In the genomic region with DNA sequence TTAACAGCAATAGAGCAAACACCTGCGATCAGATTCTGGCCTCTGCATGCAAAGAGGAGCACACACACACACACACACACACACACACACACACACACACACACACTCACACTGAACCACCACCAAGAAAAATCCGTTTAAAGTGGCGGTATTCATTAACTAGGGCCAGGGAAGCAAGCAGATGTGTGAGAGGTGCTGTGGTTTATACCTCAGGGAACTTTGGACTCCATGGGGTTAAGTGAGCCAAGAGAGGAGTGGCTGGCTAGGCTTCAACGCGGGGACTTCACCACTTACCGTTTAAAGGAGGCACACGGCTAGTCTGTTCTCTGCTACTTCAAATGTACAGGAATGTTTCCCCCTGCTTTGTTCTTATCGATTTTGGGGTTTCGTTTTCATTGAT, we compare ENCODE assay signal across 9 mouse cellular contexts. TPM values are rescaled to one million over a fixed set of nuclear protein-coding genes. Genes with fewer than 3 reads are reported as not detected.
DNase-seq lines count a peak whose midpoint lies in the region; ATAC-seq and TF ChIP-seq lines count a peak whose summit lies in the region.
"Had no signal": no experiment of that assay in that cellular context is flagged by ENCODE, and none has a peak within 500 bp of the region (broad histone marks: within the 10 kb centered on the region; RNA-seq: fewer than 3 reads in every experiment).

No protein-coding gene starts in this region.

- ATAC-seq in kidney, embryonic 16.5 days (ENCODE audit: low FRiP score, low TSS enrichment) = no peak
- ATAC-seq in liver, postnatal 0 days = peak; percentile 77
- ATAC-seq: midbrain, embryonic 15.5 days had no signal

- no peaks in the 10 kb centered on the region for H3K9me3 ChIP-seq in kidney, embryonic 16.5 days (ENCODE audit: low read length)
- no peaks in the 10 kb centered on the region for H3K9me3 ChIP-seq in liver, postnatal 0 days (ENCODE audit: low read length)
- H3K9me3 ChIP-seq: midbrain, embryonic 15.5 days had no signal

- peak overlapping the region; percentile 32 for H3K4me2 ChIP-seq in kidney, embryonic 16.5 days (replicated peaks; ENCODE audit: low read depth, low read length)
- H3K4me2 ChIP-seq in liver, postnatal 0 days (ENCODE audit: low read depth, low read length) = 0 out of 2 replicates have a peak overlapping the region, but pooled peaks have one; percentile 22
- H3K4me2 ChIP-seq: midbrain, embryonic 15.5 days had no signal

- no peak for TF ChIP-seq CTCF in liver, postnatal 0 days (IDR thresholded peaks at IDR 0.05; ENCODE audit: low read depth)

- H3K4me3 ChIP-seq in kidney, embryonic 16.5 days (ENCODE audit: low read length) = 0 out of 2 replicates have a peak overlapping the region, but pooled peaks have one; percentile 8
- H3K4me3 ChIP-seq in liver, postnatal 0 days (ENCODE audit: low read depth, low read length) = no peak overlapping the region
- H3K4me3 ChIP-seq: midbrain, embryonic 15.5 days had no signal

- peak overlapping the region; percentile 30; the same call in 1 of the 2 replicates for H3K9ac ChIP-seq in kidney, embryonic 16.5 days (replicated peaks; ENCODE audit: low read length)
- no peak overlapping the region for H3K9ac ChIP-seq in liver, postnatal 0 days (replicated peaks)
- H3K9ac ChIP-seq: midbrain, embryonic 15.5 days had no signal

- H3K4me1 ChIP-seq in kidney, embryonic 16.5 days (ENCODE audit: insufficient read depth, low read length) = peaks cover 40% of the 10 kb centered on the region
- peaks cover 10% of the 10 kb centered on the region; the same call in 1 of the 2 replicates for H3K4me1 ChIP-seq in liver, postnatal 0 days (ENCODE audit: insufficient read depth)

- no peak for TF ChIP-seq EP300 in liver, postnatal 0 days (IDR thresholded peaks at IDR 0.05; ENCODE audit: low read depth)

- DNase-seq in 3T3-L1 (ENCODE audit: low read depth, low spot score) (peak; percentile 15), ZHBTc4 (ENCODE audit: low read depth, low spot score) (peak; percentile 42)
- DNase-seq in liver, postnatal 0 days = peak; percentile 67
- no peak for DNase-seq in testis, postnatal 14 days (ENCODE audit: low spot score)
- no peak for DNase-seq in frontal cortex, postnatal 25 days (ENCODE audit: low spot score in 2 of 2)
- DNase-seq in right cerebral cortex, adult 18-20 months = no peak
- no peak for DNase-seq in thymus, postnatal 10 days (ENCODE audit: low spot score in 2 of 2)

- 16% methylated on average over 9 of the region's 9 CpGs for WGBS in kidney, embryonic 16.5 days
- WGBS in liver, postnatal 0 days (ENCODE audit: insufficient replicate concordance) = 22% methylated on average over 9 of the region's 9 CpGs

- H3K27me3 ChIP-seq in kidney, embryonic 16.5 days (ENCODE audit: insufficient read depth, low read length) = no peaks in the 10 kb centered on the region
- peaks cover 30% of the 10 kb centered on the region for H3K27me3 ChIP-seq in liver, postnatal 0 days (ENCODE audit: insufficient read depth, low read length)

- no peaks in the 10 kb centered on the region for H3K36me3 ChIP-seq in kidney, embryonic 16.5 days (ENCODE audit: insufficient read depth, low read length)
- H3K36me3 ChIP-seq in liver, postnatal 0 days (replicated peaks; ENCODE audit: insufficient read depth, low read length) = no peaks in the 10 kb centered on the region
- H3K36me3 ChIP-seq: midbrain, embryonic 15.5 days had no signal

- H3K27ac ChIP-seq in kidney, embryonic 16.5 days (ENCODE audit: low read length) = peak overlapping the region; percentile 74
- H3K27ac ChIP-seq in liver, postnatal 0 days (ENCODE audit: low read depth) = peak overlapping the region; percentile 85; the same call in 1 of the 2 replicates
- H3K27ac ChIP-seq: midbrain, embryonic 15.5 days had no signal

RNA-seq across cellular contexts. Expression of a gene that starts 4.1 kb away (rescaled TPM):
- polyA plus RNA-seq in kidney, embryonic 16.5 days (2015; fragmentation: Nextera tagmentation; extraction: Ambion mirVana) = 53.7 and 55.3 TPM in 2 replicates
- polyA plus RNA-seq in liver, postnatal 0 days (2015; fragmentation: Nextera tagmentation; extraction: Ambion mirVana) = 5.7 and 5.9 TPM in 2 replicates

RNA-seq across cellular contexts. Expression of a gene that starts 12.4 kb away (rescaled TPM):
- polyA plus RNA-seq in kidney, embryonic 16.5 days (2015; fragmentation: Nextera tagmentation; extraction: Ambion mirVana) = 16.3 and 16.6 TPM in 2 replicates
- polyA plus RNA-seq in liver, postnatal 0 days (2015; fragmentation: Nextera tagmentation; extraction: Ambion mirVana) = 2.9 and 3.2 TPM in 2 replicates

RNA-seq across cellular contexts. Expression of a gene that starts 31.6 kb away (rescaled TPM):
- 90.1 and 102 TPM in 2 replicates for polyA plus RNA-seq in kidney, embryonic 16.5 days (2015; fragmentation: Nextera tagmentation; extraction: Ambion mirVana)
- polyA plus RNA-seq in liver, postnatal 0 days (2015; fragmentation: Nextera tagmentation; extraction: Ambion mirVana) = 7.5 and 9.2 TPM in 2 replicates

RNA-seq across cellular contexts. Expression of a gene that starts 38.3 kb away (rescaled TPM):
- 158 and 165 TPM in 2 replicates for polyA plus RNA-seq in kidney, embryonic 16.5 days (2015; fragmentation: Nextera tagmentation; extraction: Ambion mirVana)
- 24.1 and 28.2 TPM in 2 replicates for polyA plus RNA-seq in liver, postnatal 0 days (2015; fragmentation: Nextera tagmentation; extraction: Ambion mirVana)

RNA-seq across cellular contexts. Expression of a gene that starts 51.4 kb away (rescaled TPM):
- polyA plus RNA-seq in kidney, embryonic 16.5 days (2015; fragmentation: Nextera tagmentation; extraction: Ambion mirVana) = 7.2 and 7.8 TPM in 2 replicates
- 9.1 and 9.5 TPM in 2 replicates for polyA plus RNA-seq in liver, postnatal 0 days (2015; fragmentation: Nextera tagmentation; extraction: Ambion mirVana)

Comparison
In these comparisons a context has a peak if more than half of its experiments do, and no peak if none do; other contexts are left out.
1. DNase-seq: peak in 3T3-L1 (single experiment), ZHBTc4 (single experiment) and liver, postnatal 0 days (single experiment); none in testis, postnatal 14 days (single experiment), frontal cortex, postnatal 25 days (0 of 2), right cerebral cortex, adult 18-20 months (single experiment) and thymus, postnatal 10 days (0 of 2).